Mouse (Mus musculus): ENCODE measurements at regions not wholly inside any gene's neighbourhood (a gene's known extent, or its start where the extent isn't known, plus 50 kb on each side); places are given as distances from the start of the nearest gene placed in this dataset.
"Not testable (repeated sequence)": the region's sequence is repeated elsewhere in the genome, so short reads cannot be mapped to it uniquely, and the experiment has no call there.

GRCm38 (mm10) chrY:4073566-4073965 lies 302.1 kb downstream of the Gm3376 start:
- TF ChIP-seq POLR2A (IDR thresholded peaks at IDR 0.05; ENCODE audit: borderline replicate concordance, extremely low read depth, insufficient read depth, insufficient read length, poor library complexity, severe bottlenecking); CTCF (IDR thresholded peaks at IDR 0.05; ENCODE audit: borderline replicate concordance, extremely low read depth, insufficient read depth, insufficient read length): not testable (repeated sequence)

Measured in brain, embryonic 14.5 days (tissue).